Mouse (Mus musculus) limb, embryonic 11.5 days (tissue): ENCODE results near the gene Metrn. TPM values are rescaled to one million over a fixed set of nuclear protein-coding genes. Genes with fewer than 3 reads are reported as not detected.

Source experiments
- ATAC-seq: fragments of 200-750 bp; cut with Nextera tagmentation; 2 replicates; pipeline ENCODE4 v1.8.0; 2017; ENCODE audit warnings: low read depth; ENCODE audit not compliant: insufficient number of reproducible peaks, low FRiP score, low TSS enrichment
- DNase-seq: peaks from one replicate; pipeline ENCODE4 v3.0.0-alpha.2; 2015; ENCODE audit warnings: low spot score
- H3K27ac ChIP-seq: fragments of 300-500 bp; sonication (generic); replicated peaks from 2 replicates; pipeline ENCODE4 v1.5.1; 2014; ENCODE audit warnings: low read depth, mild to moderate bottlenecking, low read length
- H3K27me3 ChIP-seq: fragments of 300-500 bp; sonication (generic); 2 replicates; pipeline ENCODE4 v1.6.1; 2014; ENCODE audit warnings: mild to moderate bottlenecking, low read length, mixed read lengths; ENCODE audit not compliant: control insufficient read depth, insufficient read depth
- H3K36me3 ChIP-seq: fragments of 300-500 bp; sonication (generic); 2 replicates; pipeline ENCODE4 v1.6.1; 2014; ENCODE audit warnings: mild to moderate bottlenecking, low read length, moderate library complexity, mixed read lengths; ENCODE audit not compliant: control insufficient read depth, insufficient read depth
- H3K4me1 ChIP-seq: fragments of 300-500 bp; sonication (generic); 2 replicates; pipeline ENCODE4 v1.6.1; 2014; ENCODE audit warnings: low read length, mixed read lengths; ENCODE audit not compliant: control insufficient read depth, insufficient read depth
- H3K4me2 ChIP-seq: fragments of 300-500 bp; sonication (generic); 2 replicates; pipeline ENCODE4 v1.6.1; 2014; ENCODE audit warnings: low read depth, mild to moderate bottlenecking, moderate library complexity; ENCODE audit not compliant: severe bottlenecking
- H3K4me3 ChIP-seq: fragments of 300-500 bp; sonication (generic); 2 replicates; pipeline ENCODE4 v1.5.1; 2014; ENCODE audit warnings: low read depth, low read length
- H3K9ac ChIP-seq: fragments of 300-500 bp; sonication (generic); 2 replicates; pipeline ENCODE4 v1.6.1; 2014; ENCODE audit warnings: mild to moderate bottlenecking, low read length
- H3K9me3 ChIP-seq: fragments of 300-500 bp; sonication (generic); 2 replicates; pipeline ENCODE4 v1.6.1; 2016; ENCODE audit warnings: low read length; ENCODE audit not compliant: control insufficient read depth
- WGBS: fragments of 180-500 bp; shearing (Covaris S2); extraction: QIAGEN DNeasy Blood & Tissue Kit; methylation state at CpG from one replicate; pipeline ENCODE4 v1.1.7; 2014; 5-methylcytosine and 5-hydroxymethylcytosine counted together
- polyA plus RNA-seq: library from polyadenylated mRNA; unstranded; fragments of >200 nt; fragmentation: Nextera tagmentation; extraction: Ambion mirVana; gene quantifications from 2 replicates; pipeline ENCODE4 v1.2.1, GENCODE M21; 2014

Metrn gene
- polyA plus RNA-seq, 1 experiment from 2014 or later = 15.0 TPM

- Histone ChIP-seq H3K4me3 (no peak overlapping the region), H3K9me3 (no peaks in the 10 kb centered on the region), H3K4me1 (peaks cover 3% of the 10 kb centered on the region; the same call in 1 of the 2 replicates), H3K9ac (no peak overlapping the region), H3K27me3 (no peaks in the 10 kb centered on the region), H3K4me2 (no peak overlapping the region), H3K27ac (no peak overlapping the region), H3K36me3 (no peaks in the 10 kb centered on the region)
- DNase-seq (no peak), ATAC-seq (no peak)
- whole genome bisulfite sequencing = 31% methylated on average over 3 of the region's 3 CpGs
Observed at GRCm38 (mm10) chr17:25762591-25762990, 34.3 kb downstream of the Metrn start.

DNA sequence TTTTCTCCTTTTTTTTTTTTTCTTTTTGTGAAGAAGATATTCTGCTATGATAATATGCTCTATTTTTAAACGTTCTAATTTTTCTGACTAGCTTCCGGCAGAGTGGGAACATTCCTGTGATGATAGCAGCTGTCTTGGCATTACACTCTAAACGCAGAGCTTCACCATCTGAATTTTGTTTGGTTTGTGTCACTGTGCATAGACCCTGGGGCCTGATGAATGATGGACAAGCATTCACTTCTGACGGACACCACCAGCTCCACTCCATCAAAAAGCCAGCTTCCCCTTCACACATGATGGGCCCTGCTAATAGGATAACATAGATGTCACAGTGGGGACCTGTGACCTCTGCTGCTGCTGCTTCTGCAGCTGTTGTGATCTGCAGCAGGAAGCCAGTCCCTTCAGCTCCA, 35.4 kb downstream of the Metrn start:
- peaks cover 3% of the 10 kb centered on the region; the same call in 1 of the 2 replicates for H3K4me1 ChIP-seq
- DNase-seq (no peak), ATAC-seq (no peak)
- WGBS = 67% methylated on average over 4 of the region's 4 CpGs
- no peaks in the 10 kb centered on the region for H3K9me3 ChIP-seq
- H3K36me3 ChIP-seq = no peaks in the 10 kb centered on the region
- H3K4me2 ChIP-seq = no peak overlapping the region
- no peak overlapping the region for H3K9ac ChIP-seq
- no peaks in the 10 kb centered on the region for H3K27me3 ChIP-seq
- no peak overlapping the region for H3K27ac ChIP-seq
- H3K4me3 ChIP-seq = no peak overlapping the region

DNA sequence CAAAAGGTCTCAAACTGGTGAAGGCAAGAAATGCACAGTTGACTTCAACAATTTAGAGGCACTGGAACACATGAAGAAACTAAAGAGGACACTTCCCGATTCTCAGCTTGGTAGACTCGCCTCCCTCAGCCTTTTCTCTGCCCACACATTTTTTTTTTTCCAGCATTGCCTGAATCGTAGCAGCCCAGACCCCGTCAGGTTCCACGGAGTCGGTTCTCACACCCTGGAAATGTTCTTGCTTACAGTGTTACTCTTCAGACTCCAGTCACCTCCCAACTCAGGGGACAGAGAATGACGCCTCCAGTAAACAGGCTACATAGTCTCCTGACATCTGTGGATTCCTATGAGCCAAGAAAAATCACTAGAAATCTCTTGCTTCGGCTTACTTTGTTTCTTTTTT, 36.8 kb downstream of the Metrn start:
- no peak overlapping the region for H3K9ac ChIP-seq
- ATAC-seq (no peak), DNase-seq (no peak)
- H3K4me3 ChIP-seq = no peak overlapping the region
- no peaks in the 10 kb centered on the region for H3K27me3 ChIP-seq
- no peak overlapping the region for H3K27ac ChIP-seq
- H3K9me3 ChIP-seq = no peaks in the 10 kb centered on the region
- peaks cover 4% of the 10 kb centered on the region; the same call in 1 of the 2 replicates for H3K4me1 ChIP-seq
- WGBS = 79% methylated on average over 8 of the region's 8 CpGs
- no peak overlapping the region for H3K4me2 ChIP-seq
- no peaks in the 10 kb centered on the region for H3K36me3 ChIP-seq

- ATAC-seq = no peak
- WGBS = 78% methylated on average over 3 of the region's 3 CpGs
- H3K27ac ChIP-seq = no peak overlapping the region
Observed at GRCm38 (mm10) chr17:25757691-25758090, 39.2 kb downstream of the Metrn start.

GRCm38 (mm10) chr17:25756378-25757242, 40.3 kb downstream of the Metrn start:
- no peak overlapping the region; the same call in 1 of the 2 replicates for H3K9ac ChIP-seq
- no peak for ATAC-seq

More at GRCm38 (mm10) chr17:25757691-25758090, 39.2 kb downstream of the Metrn start:
- H3K4me1 ChIP-seq = peaks cover 4% of the 10 kb centered on the region; the same call in 1 of the 2 replicates
- DNase-seq = no peak
- H3K4me2 ChIP-seq = no peak overlapping the region
- H3K36me3 ChIP-seq = no peaks in the 10 kb centered on the region
- H3K9ac ChIP-seq = no peak overlapping the region
- no peak overlapping the region for H3K4me3 ChIP-seq
- H3K27me3 ChIP-seq = no peaks in the 10 kb centered on the region
- H3K9me3 ChIP-seq = no peaks in the 10 kb centered on the region

DNA sequence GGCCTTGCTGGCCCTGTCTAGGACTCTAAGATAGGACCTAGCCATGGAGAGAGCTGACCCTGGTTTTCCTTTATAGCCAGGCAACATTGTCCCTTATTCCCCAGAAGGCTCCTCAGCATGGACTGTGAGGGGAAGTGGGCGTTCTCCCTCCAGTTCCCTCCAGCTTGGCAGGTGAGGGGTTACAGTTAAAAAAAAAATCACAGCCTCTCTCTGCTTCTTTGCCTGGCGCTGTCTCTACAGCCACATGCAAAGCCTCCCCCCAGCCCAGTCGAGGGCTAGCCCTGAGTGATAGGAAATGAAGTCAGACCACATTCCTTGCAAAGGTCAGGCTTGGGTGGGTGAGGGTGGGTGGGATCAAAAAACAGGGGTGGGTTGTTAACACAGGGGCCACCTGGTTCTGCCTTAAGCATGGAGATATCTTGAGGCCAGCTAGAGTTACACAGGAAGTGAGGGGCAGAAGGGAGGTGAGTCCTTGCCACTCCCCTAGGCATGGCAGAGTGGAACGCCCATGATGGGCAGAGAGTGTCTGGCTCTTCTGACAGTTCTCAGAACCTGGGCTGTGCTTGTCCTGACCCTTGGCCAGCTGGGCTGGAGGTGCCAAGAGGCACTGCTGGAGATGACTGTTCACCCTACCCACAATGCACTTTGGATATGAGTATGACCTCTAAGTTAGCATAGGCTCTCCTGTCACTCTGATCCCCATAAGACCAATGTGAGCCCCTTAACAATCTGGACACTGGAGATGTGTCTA, 41.1 kb downstream of the Metrn start:
- 44% methylated on average over 4 of the region's 4 CpGs for WGBS

More at GRCm38 (mm10) chr17:25756378-25757242, 40.3 kb downstream of the Metrn start:
- H3K36me3 ChIP-seq = no peaks in the 10 kb centered on the region
- no peak overlapping the region for H3K4me3 ChIP-seq
- H3K9me3 ChIP-seq = no peaks in the 10 kb centered on the region
- WGBS = 79% methylated on average over 9 of the region's 9 CpGs
- H3K27ac ChIP-seq = no peak overlapping the region
- H3K4me2 ChIP-seq = no peak overlapping the region
- no peaks in the 10 kb centered on the region for H3K27me3 ChIP-seq
- no peak for DNase-seq
- H3K4me1 ChIP-seq = peaks cover 4% of the 10 kb centered on the region; the same call in 1 of the 2 replicates

GRCm38 (mm10) chr17:25755086-25755485, 41.9 kb downstream of the Metrn start:
- no peak for DNase-seq
- Histone ChIP-seq H3K27me3 (no peaks in the 10 kb centered on the region), H3K9ac (no peak overlapping the region), H3K27ac (no peak overlapping the region), H3K4me3 (no peak overlapping the region), H3K4me1 (peaks cover 4% of the 10 kb centered on the region; the same call in 1 of the 2 replicates), H3K36me3 (no peaks in the 10 kb centered on the region), H3K9me3 (no peaks in the 10 kb centered on the region), H3K4me2 (no peak overlapping the region)
- no peak for ATAC-seq
- WGBS = 75% methylated on average over 4 of the region's 4 CpGs

More for the DNA sequence above, 41.1 kb downstream of the Metrn start:
- no peak for ATAC-seq
- Histone ChIP-seq H3K36me3 (no peaks in the 10 kb centered on the region), H3K9ac (no peak overlapping the region), H3K27me3 (no peaks in the 10 kb centered on the region), H3K9me3 (no peaks in the 10 kb centered on the region), H3K4me2 (no peak overlapping the region), H3K4me1 (peaks cover 4% of the 10 kb centered on the region; the same call in 1 of the 2 replicates), H3K4me3 (no peak overlapping the region), H3K27ac (no peak overlapping the region)
- no peak for DNase-seq

DNA sequence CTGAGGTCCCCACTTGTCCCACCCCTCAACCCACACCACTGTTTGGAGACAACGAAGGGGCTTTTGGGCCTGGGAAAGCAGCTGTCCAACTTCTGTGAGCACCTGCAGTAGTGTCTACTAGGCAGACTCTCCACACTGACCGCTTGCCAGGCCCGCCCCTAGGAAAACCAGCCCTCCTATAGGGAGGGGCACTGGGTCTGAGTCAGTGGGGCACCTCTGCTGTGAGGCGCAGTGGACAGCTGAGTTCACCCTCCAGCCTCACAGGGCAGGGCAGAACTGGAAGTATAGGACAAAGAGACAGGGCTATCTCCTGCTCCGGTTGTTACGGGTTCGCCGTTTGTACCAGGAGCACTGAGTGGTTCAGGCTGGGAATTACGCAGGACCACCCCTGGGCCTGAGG, 42.7 kb downstream of the Metrn start, which contains the start of gene Msln:
Gene Msln (minus strand): TSS at position 138 of the 400 bp plus-strand sequence.
- Histone ChIP-seq H3K9ac (no peak within 1 kb of the TSS), H3K4me2 (no peak within 1 kb of the TSS), H3K27ac (no peak within 1 kb of the TSS), H3K4me1 (peaks cover 4% of the 10 kb centered on the region; the same call in 1 of the 2 replicates), H3K27me3 (no peaks in the 10 kb centered on the region), H3K9me3 (no peaks in the 10 kb centered on the region), H3K36me3 (no peaks in the 10 kb centered on the region), H3K4me3 (no peak within 1 kb of the TSS)
- 84% methylated on average over 9 of the region's 9 CpGs for WGBS
- no peak for ATAC-seq
- no peak for DNase-seq
